Mouse (Mus musculus): Measurements from ENCODE around the gene Snx14. TPM values are rescaled to one million over a fixed set of nuclear protein-coding genes. Genes with fewer than 3 reads are reported as not detected.

Snx14 gene
- polyA plus RNA-seq, 1 experiment from 2014 or later, result 35.6 TPM

GRCm38 (mm10) chr9:88326930-88327901 lies 111.5 kb downstream of the Snx14 start, which contains the start of gene Nt5e:
Nt5e (plus strand) TSS chr9:88327197.
- H3K36me3 ChIP-seq (ENCODE audit: control insufficient read depth, insufficient read depth, low read length), result no peaks in the 10 kb centered on the region
- H3K4me1 ChIP-seq (ENCODE audit: control insufficient read depth, insufficient read depth, low read length), result peaks cover 5% of the 10 kb centered on the region; the same call in 1 of the 2 replicates
- no peaks in the 10 kb centered on the region for H3K9me3 ChIP-seq (replicated peaks; ENCODE audit: control insufficient read depth, low read length)
- H3K4me3 ChIP-seq (replicated peaks; ENCODE audit: low read length), result peak within 1 kb of the TSS; percentile 62
- no peaks in the 10 kb centered on the region for H3K27me3 ChIP-seq (ENCODE audit: control insufficient read depth, insufficient read depth, low read length)
- peak; percentile 93 for ATAC-seq (ENCODE audit: insufficient read depth, low FRiP score)
- WGBS, result 1% methylated on average over 66 of the region's 66 CpGs
- H3K4me2 ChIP-seq (ENCODE audit: low read depth, low read length), result peak within 1 kb of the TSS; percentile 95
- no peak within 1 kb of the TSS for H3K27ac ChIP-seq (ENCODE audit: low read length)
- peak within 1 kb of the TSS; percentile 72 for H3K9ac ChIP-seq (ENCODE audit: low read length)

Other genes with a start within 250 kb of the Snx14 start
- 6.5 and 8.8 TPM in 2 replicates for gene Nt5e, start 111.8 kb downstream of the Snx14 start, polyA plus RNA-seq (2015; fragmentation: Nextera tagmentation; extraction: Ambion mirVana)
- 0.40 and 1.2 TPM in 2 replicates for gene Gm20537, start 17.7 kb upstream of the Snx14 start, polyA plus RNA-seq (2015; fragmentation: Nextera tagmentation; extraction: Ambion mirVana)
- gene Syncrip, start 43.6 kb upstream of the Snx14 start, polyA plus RNA-seq (2015; fragmentation: Nextera tagmentation; extraction: Ambion mirVana), result 79.8 and 87.4 TPM in 2 replicates
- gene Zfp949, start 109.1 kb upstream of the Snx14 start, polyA plus RNA-seq (2015; fragmentation: Nextera tagmentation; extraction: Ambion mirVana), result 10.6 and 12.2 TPM in 2 replicates
- gene Trim43a, start 141.9 kb upstream of the Snx14 start, polyA plus RNA-seq (2015; fragmentation: Nextera tagmentation; extraction: Ambion mirVana), result not detected in 2 replicates